Comparison of ENCODE assay signal across 15 mouse cellular contexts in the genomic region with DNA sequence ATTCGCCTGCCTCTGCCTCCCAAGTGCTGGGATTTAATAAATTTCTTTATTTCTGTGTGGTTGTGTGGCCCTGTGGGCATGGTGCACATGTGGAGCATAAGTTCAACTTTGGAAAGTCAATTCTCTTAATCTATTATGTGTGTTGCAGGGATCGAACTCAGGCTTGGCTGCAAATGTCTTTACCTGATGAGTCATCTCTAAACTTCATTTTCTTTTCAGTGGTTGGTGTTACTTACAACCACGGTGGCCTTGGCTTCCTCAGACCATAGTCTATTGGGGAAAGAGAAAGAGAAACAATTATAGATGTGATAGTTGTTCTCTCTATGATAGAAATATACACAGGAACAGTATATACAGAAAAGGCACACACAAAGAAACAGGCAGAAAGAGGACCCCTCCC.
"Had no signal": no experiment of that assay in that cellular context is flagged by ENCODE, and none has a peak within 500 bp of the region (broad histone marks: within the 10 kb centered on the region; RNA-seq: fewer than 3 reads in every experiment).

No protein-coding gene starts in this region.

- DNase-seq: gastrocnemius, postnatal 25 days; heart, adult 2 months; heart, postnatal 10 days; heart, postnatal 4 days; kidney, adult 11 months; kidney, adult 8-10 months; kidney, postnatal 10 days; kidney, postnatal 25 days; kidney, postnatal 4 days; layer of hippocampus, adult 9-11 months; layer of hippocampus, postnatal 36 days; left cerebral cortex, postnatal 4 days had no signal

- ATAC-seq: hindbrain, embryonic 16.5 days; intestine, embryonic 16.5 days; liver, embryonic 12.5 days had no signal
